Mouse (Mus musculus): ENCODE measurements around the gene Gm15140.
"Not testable (repeated sequence)": the region's sequence is repeated elsewhere in the genome, so short reads cannot be mapped to it uniquely, and the experiment has no call there.

The Gm15140 gene

GRCm38 (mm10) chrX:154120585-154120984 lies at the start of gene Gm15140:
TSS of gene Gm15140 (minus strand) at chrX:154120685.
- in situ Hi-C loops (cut with MseI, MboI) = not testable (repeated sequence)

All from mouse trophoblast stem cell (cell line).